Mouse (Mus musculus): Measurements from ENCODE around the gene Gpr179. TPM values are rescaled to one million over a fixed set of nuclear protein-coding genes. Genes with fewer than 3 reads are reported as not detected.
"Not testable (repeated sequence)": the region's sequence is repeated elsewhere in the genome, so short reads cannot be mapped to it uniquely, and the experiment has no call there.

The Gpr179 gene
- total and polyA plus RNA-seq, 2 experiments from 2014 or later: 0.61 to 1.8 TPM

GRCm38 (mm10) chr11:97331231-97332190 lies 20.4 kb downstream of the Gpr179 start:
- no peak overlapping the region for H3K4me2 ChIP-seq (ENCODE audit: low read depth, low read length)
- no peak for TF ChIP-seq CTCF (IDR thresholded peaks at IDR 0.05; ENCODE audit: low read depth)
- H3K27me3 ChIP-seq (ENCODE audit: insufficient read depth, low read length): no peaks in the 10 kb centered on the region
- ATAC-seq (no peak), DNase-seq (ENCODE audit: low spot score) (no peak)
- 85% methylated on average over 12 of the region's 12 CpGs for WGBS
- H3K4me1 ChIP-seq (ENCODE audit: insufficient read depth, low read length): no peaks in the 10 kb centered on the region
- H3K27ac ChIP-seq: no peak overlapping the region
- no peak overlapping the region for H3K9ac ChIP-seq (replicated peaks; ENCODE audit: low read length)
- H3K9me3 ChIP-seq (ENCODE audit: low read length): no peaks in the 10 kb centered on the region
- H3K4me3 ChIP-seq (ENCODE audit: low read length): no peak overlapping the region
- H3K36me3 ChIP-seq (ENCODE audit: insufficient read depth, low read length): peaks cover 11% of the 10 kb centered on the region; the same call in 1 of the 2 replicates

DNA sequence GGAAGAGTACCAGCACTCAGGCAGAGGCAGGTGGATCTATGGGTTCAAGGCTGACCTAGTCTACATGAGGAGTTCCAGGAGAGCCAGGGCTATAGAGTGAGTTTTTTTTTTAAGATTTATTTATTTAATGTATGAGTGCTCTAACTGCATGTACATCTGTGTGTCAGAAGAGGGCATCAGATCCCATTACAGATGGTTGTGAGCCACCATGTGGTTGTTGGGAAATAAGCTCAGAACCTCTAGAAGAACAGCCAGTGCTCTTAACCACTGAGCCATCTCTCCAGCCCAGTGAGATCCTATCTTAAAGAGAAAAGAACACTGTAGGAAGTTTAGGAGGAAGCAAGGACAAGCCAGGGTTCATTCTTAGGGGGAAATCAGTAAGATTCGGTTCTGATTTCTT lies 21.6 kb downstream of the Gpr179 start:
- Histone ChIP-seq H3K9ac (replicated peaks; ENCODE audit: low read length) (no peak overlapping the region), H3K36me3 (ENCODE audit: insufficient read depth, low read length) (peaks cover 21% of the 10 kb centered on the region), H3K4me2 (ENCODE audit: low read depth, low read length) (no peak overlapping the region), H3K4me1 (ENCODE audit: insufficient read depth, low read length) (no peaks in the 10 kb centered on the region), H3K9me3 (ENCODE audit: low read length) (no peaks in the 10 kb centered on the region), H3K27me3 (ENCODE audit: insufficient read depth, low read length) (no peaks in the 10 kb centered on the region), H3K27ac (no peak overlapping the region), H3K4me3 (ENCODE audit: low read length) (no peak overlapping the region)
- peak; percentile 28; the same call in 1 of the 2 replicates for TF ChIP-seq CTCF (IDR thresholded peaks at IDR 0.05; ENCODE audit: low read depth)
- ATAC-seq (no peak), DNase-seq (ENCODE audit: low spot score) (no peak)
- 97% methylated on average over 1 of the region's 1 CpGs for WGBS

DNA sequence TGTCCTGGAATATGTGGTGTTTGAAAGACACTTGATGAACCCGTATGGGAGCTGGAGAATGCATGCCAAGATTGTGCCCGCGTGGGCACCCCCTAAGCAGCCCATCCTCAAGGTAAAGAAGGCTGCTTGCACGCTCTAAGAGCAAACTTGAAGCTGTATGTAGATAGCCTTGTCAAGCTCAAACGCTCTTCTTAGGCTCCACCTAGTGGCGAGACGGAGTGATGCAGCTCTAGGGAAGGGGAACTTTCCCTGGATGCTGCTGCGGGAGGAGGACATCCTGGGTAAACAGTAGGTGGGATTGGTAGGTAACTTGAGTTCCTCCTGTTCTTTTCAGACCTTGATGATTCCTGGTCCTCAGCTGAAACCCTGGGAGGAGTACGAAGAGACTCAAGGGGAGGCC lies 23.7 kb downstream of the Gpr179 start:
- Histone ChIP-seq H3K4me1 (ENCODE audit: insufficient read depth, low read length) (no peaks in the 10 kb centered on the region), H3K36me3 (ENCODE audit: insufficient read depth, low read length) (peaks cover 32% of the 10 kb centered on the region)
- 24% methylated on average over 9 of the region's 9 CpGs for WGBS

DNA sequence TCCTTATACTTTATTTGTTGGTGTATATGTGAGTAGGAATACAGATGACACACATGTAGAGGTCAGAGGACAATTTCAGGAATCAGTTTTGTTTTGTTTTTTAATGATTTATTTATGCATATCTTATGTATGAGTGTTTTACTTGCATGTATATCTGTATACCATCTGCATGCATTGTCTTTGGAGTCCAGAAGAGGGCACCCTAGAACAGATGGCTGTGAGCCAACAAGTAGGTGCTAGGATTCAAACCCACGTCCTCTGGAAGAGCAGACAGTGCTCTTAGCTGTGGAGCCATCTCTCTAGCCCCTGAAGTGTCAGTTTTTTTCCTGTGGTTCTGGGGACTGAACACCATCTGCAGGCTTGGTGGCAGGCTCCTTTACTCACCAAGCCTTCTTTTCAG lies 26.7 kb downstream of the Gpr179 start:
- TF ChIP-seq CTCF (IDR thresholded peaks at IDR 0.05; ENCODE audit: low read depth): peak; percentile 47; the same call in 1 of the 2 replicates

More for the DNA sequence above, 23.7 kb downstream of the Gpr179 start:
- no peak overlapping the region for H3K4me3 ChIP-seq (ENCODE audit: low read length)
- ATAC-seq: no peak
- no peak overlapping the region for H3K9ac ChIP-seq (replicated peaks; ENCODE audit: low read length)
- H3K9me3 ChIP-seq (ENCODE audit: low read length): no peaks in the 10 kb centered on the region
- H3K4me2 ChIP-seq (ENCODE audit: low read depth, low read length): no peak overlapping the region
- peak; percentile 83 for DNase-seq (ENCODE audit: low spot score)
- peak; percentile 97 for TF ChIP-seq CTCF (IDR thresholded peaks at IDR 0.05; ENCODE audit: low read depth)
- no peaks in the 10 kb centered on the region for H3K27me3 ChIP-seq (ENCODE audit: insufficient read depth, low read length)
- no peak overlapping the region for H3K27ac ChIP-seq

GRCm38 (mm10) chr11:97321894-97322600 lies 29.8 kb downstream of the Gpr179 start:
- DNase-seq (ENCODE audit: low spot score); H3K4me2 ChIP-seq (ENCODE audit: low read depth, low read length); H3K9me3 ChIP-seq (ENCODE audit: low read length); ATAC-seq; H3K4me1 ChIP-seq (ENCODE audit: insufficient read depth, low read length); H3K27ac ChIP-seq; H3K27me3 ChIP-seq (ENCODE audit: insufficient read depth, low read length); H3K4me3 ChIP-seq (ENCODE audit: low read length); H3K9ac ChIP-seq (replicated peaks; ENCODE audit: low read length): not testable (repeated sequence)
- peaks cover 27% of the 10 kb centered on the region for H3K36me3 ChIP-seq (ENCODE audit: insufficient read depth, low read length)
- 81% methylated on average over 8 of the region's 8 CpGs for WGBS

More for the DNA sequence above, 26.7 kb downstream of the Gpr179 start:
- WGBS: 55% methylated on average over 1 of the region's 1 CpGs
- no peak overlapping the region for H3K27ac ChIP-seq
- no peaks in the 10 kb centered on the region for H3K9me3 ChIP-seq (ENCODE audit: low read length)
- H3K27me3 ChIP-seq (ENCODE audit: insufficient read depth, low read length): no peaks in the 10 kb centered on the region
- no peak overlapping the region for H3K9ac ChIP-seq (replicated peaks; ENCODE audit: low read length)
- H3K36me3 ChIP-seq (ENCODE audit: insufficient read depth, low read length): peaks cover 33% of the 10 kb centered on the region
- no peaks in the 10 kb centered on the region for H3K4me1 ChIP-seq (ENCODE audit: insufficient read depth, low read length)
- ATAC-seq (no peak), DNase-seq (ENCODE audit: low spot score) (no peak)
- H3K4me3 ChIP-seq (ENCODE audit: low read length): no peak overlapping the region
- H3K4me2 ChIP-seq (ENCODE audit: low read depth, low read length): no peak overlapping the region

DNA sequence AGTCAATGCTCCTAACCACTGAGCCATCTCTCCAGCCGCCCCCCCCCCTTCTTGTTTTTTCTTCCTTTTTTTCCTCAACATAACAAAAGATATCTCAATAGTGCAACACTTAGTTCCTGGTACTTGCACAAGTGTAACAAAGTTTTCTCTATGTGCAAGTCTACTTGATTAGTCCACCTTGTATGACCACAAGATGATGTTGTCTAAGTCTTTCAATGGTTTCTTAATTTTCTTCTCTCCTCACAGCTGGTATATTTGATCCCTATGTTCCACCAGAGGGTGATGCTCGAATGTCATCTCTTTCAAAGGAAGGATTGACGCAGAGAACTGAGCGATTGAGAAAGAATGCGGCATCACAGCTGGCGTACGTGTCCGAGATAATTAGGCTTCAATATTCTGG lies 30.7 kb downstream of the Gpr179 start:
- H3K4me1 ChIP-seq (ENCODE audit: insufficient read depth, low read length): peaks cover 1% of the 10 kb centered on the region; the same call in 1 of the 2 replicates
- ATAC-seq (no peak), DNase-seq (ENCODE audit: low spot score) (no peak)
- no peak overlapping the region for H3K4me2 ChIP-seq (ENCODE audit: low read depth, low read length)
- H3K27ac ChIP-seq: no peak overlapping the region
- H3K9ac ChIP-seq (replicated peaks; ENCODE audit: low read length): no peak overlapping the region
- TF ChIP-seq CTCF (IDR thresholded peaks at IDR 0.05; ENCODE audit: low read depth): no peak
- H3K36me3 ChIP-seq (ENCODE audit: insufficient read depth, low read length): peaks cover 20% of the 10 kb centered on the region
- no peaks in the 10 kb centered on the region for H3K27me3 ChIP-seq (ENCODE audit: insufficient read depth, low read length)
- WGBS: 95% methylated on average over 8 of the region's 8 CpGs
- H3K4me3 ChIP-seq (ENCODE audit: low read length): no peak overlapping the region
- no peaks in the 10 kb centered on the region for H3K9me3 ChIP-seq (ENCODE audit: low read length)
